Mouse (Mus musculus) large intestine, adult 2 months (tissue): ENCODE measurements around the gene Rasgef1b. TPM values are rescaled to one million over a fixed set of nuclear protein-coding genes. Genes with fewer than 3 reads are reported as not detected.
A peak's percentile ranks its signal among the peaks of the same experiment; 100 is the strongest.

Experiments used
- DNase-seq: peaks from one replicate; pipeline ENCODE4 v3.0.0-alpha.2; 2012; ENCODE audit warnings: low read depth, low spot score
- WGBS: fragments of 180-500 bp; shearing (Covaris S2); methylation state at CpG from one replicate; pipeline ENCODE4 v1.1.7; 2018; 5-methylcytosine and 5-hydroxymethylcytosine counted together
- polyA plus RNA-seq: library from polyadenylated mRNA; depleted of rRNA; stranded (reverse); fragments of >200 nt; gene quantifications from 2 replicates; pipeline ENCODE4 v1.2.3, GENCODE M21; 2012

Gene Rasgef1b
- polyA plus RNA-seq, 1 experiment: 5.1 TPM

- no peak for DNase-seq
- 85% methylated on average over 10 of the region's 10 CpGs for WGBS
Measured at GRCm38 (mm10) chr5:99388585-99389250, 340.1 kb downstream of the Rasgef1b start.

GRCm38 (mm10) chr5:99388131-99388530 is 340.7 kb downstream of the Rasgef1b start:
- no peak for DNase-seq
- 77% methylated on average over 5 of the region's 5 CpGs for WGBS

- DNase-seq: no peak
- WGBS: 28% methylated on average over 17 of the region's 17 CpGs
Measured at GRCm38 (mm10) chr5:99387185-99387981, 341.5 kb downstream of the Rasgef1b start.

GRCm38 (mm10) chr5:99386246-99386845 is 342.5 kb downstream of the Rasgef1b start:
- DNase-seq: no peak
- WGBS: 86% methylated on average over 14 of the region's 14 CpGs

- no peak for DNase-seq
- WGBS: 89% methylated on average over 8 of the region's 8 CpGs
Measured at GRCm38 (mm10) chr5:99385737-99386136, 343.1 kb downstream of the Rasgef1b start.

GRCm38 (mm10) chr5:99385090-99385489 is 343.8 kb downstream of the Rasgef1b start:
- DNase-seq: no peak
- 74% methylated on average over 1 of the region's 1 CpGs for WGBS

- WGBS: 83% methylated on average over 13 of the region's 13 CpGs
- no peak for DNase-seq
Measured at GRCm38 (mm10) chr5:99383783-99384281, 345.0 kb downstream of the Rasgef1b start.

GRCm38 (mm10) chr5:99382786-99383185 is 346.1 kb downstream of the Rasgef1b start:
- WGBS: 76% methylated on average over 5 of the region's 5 CpGs
- no peak for DNase-seq

GRCm38 (mm10) chr5:99381639-99382038 is 347.2 kb downstream of the Rasgef1b start:
- WGBS: 70% methylated on average over 2 of the region's 2 CpGs
- DNase-seq: no peak

- no peak for DNase-seq
- WGBS: 85% methylated on average over 9 of the region's 9 CpGs
Measured at GRCm38 (mm10) chr5:99380882-99381281, 348.0 kb downstream of the Rasgef1b start.

- peak; percentile 64 for DNase-seq
- 5% methylated on average over 12 of the region's 12 CpGs for WGBS
Measured at GRCm38 (mm10) chr5:99380166-99380565, 348.7 kb downstream of the Rasgef1b start.

- WGBS: 92% methylated on average over 11 of the region's 11 CpGs
- DNase-seq: no peak
Measured at GRCm38 (mm10) chr5:99378437-99379226, 350.2 kb downstream of the Rasgef1b start.

- WGBS: 22% methylated on average over 7 of the region's 7 CpGs
- no peak for DNase-seq
Measured at GRCm38 (mm10) chr5:99375725-99376124, 353.1 kb downstream of the Rasgef1b start.

GRCm38 (mm10) chr5:99374460-99374859 is 354.4 kb downstream of the Rasgef1b start:
- 91% methylated on average over 6 of the region's 6 CpGs for WGBS

GRCm38 (mm10) chr5:99373570-99374151 is 355.2 kb downstream of the Rasgef1b start:
- WGBS: 33% methylated on average over 8 of the region's 8 CpGs

More at GRCm38 (mm10) chr5:99374460-99374859, 354.4 kb downstream of the Rasgef1b start:
- no peak for DNase-seq

GRCm38 (mm10) chr5:99370636-99371035 is 358.2 kb downstream of the Rasgef1b start:
- DNase-seq: no peak
- 66% methylated on average over 5 of the region's 5 CpGs for WGBS

More at GRCm38 (mm10) chr5:99373570-99374151, 355.2 kb downstream of the Rasgef1b start:
- DNase-seq: no peak

- no peak for DNase-seq
- WGBS: 54% methylated on average over 6 of the region's 6 CpGs
Measured at GRCm38 (mm10) chr5:99369256-99369655, 359.6 kb downstream of the Rasgef1b start.

- WGBS: 24% methylated on average over 1 of the region's 1 CpGs
- DNase-seq: no peak
Measured at GRCm38 (mm10) chr5:99368615-99369014, 360.2 kb downstream of the Rasgef1b start.

- WGBS: 41% methylated on average over 3 of the region's 3 CpGs
- DNase-seq: no peak
Measured at GRCm38 (mm10) chr5:99360531-99360930, 368.3 kb downstream of the Rasgef1b start.
